Mouse (Mus musculus) myocyte (in vitro differentiated cells): Measurements from ENCODE around the gene Fhit. TPM values are rescaled to one million over a fixed set of nuclear protein-coding genes. Genes with fewer than 3 reads are reported as not detected.

Experiments used
- H3K27me3 ChIP-seq: one replicate; pipeline ENCODE4 v1.6.1; 2011; ENCODE audit not compliant: control insufficient read depth, insufficient read depth, insufficient read length
- H3K36me3 ChIP-seq: one replicate; pipeline ENCODE4 v1.6.1; 2011; ENCODE audit not compliant: control insufficient read depth, insufficient read depth
- H3K4me2 ChIP-seq: one replicate; pipeline ENCODE4 v1.6.1; 2011; ENCODE audit warnings: low read depth, control low read depth
- H3K4me3 ChIP-seq: one replicate; pipeline ENCODE4 v1.5.1; 2011; ENCODE audit warnings: mild to moderate bottlenecking, control low read depth, moderate library complexity
- H3K79me2 ChIP-seq: one replicate; pipeline ENCODE4 v1.6.1; 2011; ENCODE audit not compliant: control insufficient read depth, insufficient read depth
- H3ac ChIP-seq: one replicate; pipeline ENCODE4 v1.6.1; 2011; ENCODE audit not compliant: control insufficient read depth, insufficient read length
- CEBPB ChIP-seq: IDR thresholded peaks from 2 replicates; pipeline ENCODE4 v1.6.1; 2011; ENCODE audit warnings: mild to moderate bottlenecking, moderate library complexity; ENCODE audit not compliant: poor library complexity, insufficient read depth, severe bottlenecking
- E2F4 ChIP-seq: IDR thresholded peaks from one replicate; pipeline ENCODE4 v1.6.1; 2011; ENCODE audit warnings: mild to moderate bottlenecking, control low read depth, moderate library complexity; ENCODE audit not compliant: insufficient read depth
- MAX ChIP-seq: IDR thresholded peaks from one replicate; pipeline ENCODE4 v1.6.1; 2011; ENCODE audit warnings: low read depth, mild to moderate bottlenecking, control low read depth
- MYOD1 ChIP-seq, 3 experiments: IDR thresholded peaks; one replicate each; pipeline ENCODE4 v1.6.1; 2011; ENCODE audit warnings: control low read depth in 2 of 3, low read depth in 2 of 3, mild to moderate bottlenecking in 2 of 3, moderate library complexity in 1 of 3; ENCODE audit not compliant: insufficient read length in 2 of 3, control insufficient read depth in 1 of 3
- MYOG ChIP-seq, 3 experiments: IDR thresholded peaks; one replicate each; pipeline ENCODE4 v1.6.1; 2011; ENCODE audit warnings: control low read depth in 2 of 3, low read depth in 2 of 3, mild to moderate bottlenecking in 2 of 3; ENCODE audit not compliant: insufficient read length in 2 of 3, control insufficient read depth in 1 of 3, insufficient read depth in 1 of 3
- POLR2A ChIP-seq: IDR thresholded peaks from one replicate; pipeline ENCODE4 v1.6.1; 2011; ENCODE audit warnings: low read depth, mild to moderate bottlenecking, control low read depth, moderate library complexity; ENCODE audit not compliant: insufficient read length
- POLR2AphosphoS2 ChIP-seq: IDR thresholded peaks from one replicate; pipeline ENCODE4 v1.6.1; 2011; ENCODE audit warnings: low read depth, control low read depth; ENCODE audit not compliant: insufficient read length
- REST ChIP-seq: IDR thresholded peaks from one replicate; pipeline ENCODE4 v1.6.1; 2011; ENCODE audit warnings: mild to moderate bottlenecking, control low read depth, moderate library complexity; ENCODE audit not compliant: insufficient read depth, insufficient read length
- SRF ChIP-seq: IDR thresholded peaks from one replicate; pipeline ENCODE4 v1.6.1; 2011; ENCODE audit warnings: low read depth; ENCODE audit not compliant: control insufficient read depth, insufficient read length
- TCF12 ChIP-seq: IDR thresholded peaks from one replicate; pipeline ENCODE4 v1.6.1; 2011; ENCODE audit warnings: mild to moderate bottlenecking, control low read depth; ENCODE audit not compliant: poor library complexity, insufficient read depth, severe bottlenecking
- TCF3 ChIP-seq: IDR thresholded peaks from one replicate; pipeline ENCODE4 v1.6.1; 2011; ENCODE audit warnings: low read depth, control low read depth; ENCODE audit not compliant: insufficient read length
- USF1 ChIP-seq: IDR thresholded peaks from one replicate; pipeline ENCODE4 v1.6.1; 2011; ENCODE audit warnings: low read depth, mild to moderate bottlenecking, control low read depth, moderate library complexity
- polyA plus RNA-seq: library from polyadenylated mRNA; unstranded; fragments of >200 nt; fragmentation: generic; extraction: Trizol; gene quantifications from one replicate; pipeline ENCODE4 v1.2.1, GENCODE M21; 2012; ENCODE audit warnings: missing spikeins

The Fhit gene
- polyA plus RNA-seq, 1 experiment = not detected

DNA sequence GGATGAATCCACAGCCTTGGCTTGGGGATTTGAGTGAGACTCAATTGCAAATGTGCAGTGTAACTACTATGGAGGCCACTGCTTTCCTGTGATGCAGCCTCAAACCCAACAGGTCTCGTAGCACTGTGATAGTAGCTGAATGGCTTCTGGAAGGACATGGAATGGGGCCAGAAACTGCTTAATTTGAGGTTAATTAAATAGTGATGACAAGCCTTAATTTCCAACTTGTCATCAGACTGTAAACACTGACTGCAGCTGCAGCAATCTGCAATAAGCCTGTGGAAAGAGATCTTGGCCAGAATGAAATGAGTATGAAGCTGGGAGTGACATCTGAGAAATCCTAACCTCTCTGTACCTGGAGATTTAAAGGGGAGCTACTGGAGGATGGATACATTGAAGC is 325.8 kb downstream of the Fhit start:
- Histone ChIP-seq H3K79me2 (no peaks in the 10 kb centered on the region), H3ac (no peak overlapping the region), H3K36me3 (no peaks in the 10 kb centered on the region), H3K4me2 (no peak overlapping the region), H3K27me3 (no peaks in the 10 kb centered on the region), H3K4me3 (no peak overlapping the region)
- TF ChIP-seq POLR2AphosphoS2 (no peak), SRF (no peak), POLR2A (no peak), CEBPB (no peak), REST (no peak), MYOD1 (IDR thresholded peaks at IDR 0.05; ENCODE audit: control insufficient read depth in 1 of 3, insufficient read length in 2 of 3, low read depth in 2 of 3) (no peak), MYOG (IDR thresholded peaks at IDR 0.05; ENCODE audit: control insufficient read depth in 1 of 3, insufficient read depth in 1 of 3, insufficient read length in 2 of 3, low read depth in 2 of 3) (no peak), E2F4 (no peak), MAX (no peak), TCF3 (no peak), TCF12 (no peak), USF1 (no peak)

DNA sequence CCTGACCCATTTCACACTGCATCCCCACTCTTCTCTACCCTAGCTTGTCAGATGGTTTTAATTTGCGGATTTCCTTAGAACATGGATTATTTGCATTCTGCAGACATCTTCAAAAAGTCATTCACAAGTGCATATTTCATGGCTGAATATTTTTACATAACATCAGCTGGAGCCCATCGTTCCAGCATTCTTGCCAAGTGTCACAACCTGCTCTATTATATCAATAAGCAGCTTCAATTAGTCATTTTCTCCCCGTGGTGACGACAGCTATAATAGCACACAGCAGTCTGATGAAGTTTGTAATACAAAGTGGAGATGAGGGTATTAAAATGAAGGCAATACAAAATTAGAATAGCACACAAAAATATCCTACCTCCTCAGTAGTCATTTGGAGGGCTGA is 337.0 kb downstream of the Fhit start:
- Histone ChIP-seq H3K4me2 (no peak overlapping the region), H3K27me3 (no peaks in the 10 kb centered on the region), H3K36me3 (no peaks in the 10 kb centered on the region), H3K79me2 (no peaks in the 10 kb centered on the region), H3K4me3 (no peak overlapping the region), H3ac (no peak overlapping the region)
- TF ChIP-seq POLR2A (no peak), USF1 (no peak), REST (no peak), MYOD1 (IDR thresholded peaks at IDR 0.05; ENCODE audit: control insufficient read depth in 1 of 3, insufficient read length in 2 of 3, low read depth in 2 of 3) (no peak), POLR2AphosphoS2 (no peak), MAX (no peak), TCF12 (no peak), CEBPB (no peak), SRF (no peak)

DNA sequence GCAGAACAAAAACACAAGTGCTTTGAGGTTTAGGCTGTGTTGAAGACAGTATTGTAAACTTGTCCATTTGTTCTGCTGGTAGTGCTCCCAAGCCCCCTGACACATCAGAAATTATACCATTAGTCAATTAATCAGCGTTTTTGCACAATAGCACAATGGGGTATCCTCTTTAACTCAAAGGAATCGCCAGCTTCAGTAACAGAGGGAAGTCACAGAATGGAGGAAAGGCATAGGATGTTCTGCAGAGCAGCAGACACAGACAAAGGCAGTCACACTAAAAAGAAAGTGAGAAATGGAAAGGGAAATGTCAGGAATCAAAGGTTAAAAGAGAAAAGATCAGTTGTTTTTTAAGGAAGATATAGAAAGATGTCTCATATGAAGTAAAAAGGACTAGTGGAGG is 348.3 kb downstream of the Fhit start:
- no peak overlapping the region for H3K4me2 ChIP-seq
- TF ChIP-seq MAX (no peak), CEBPB (no peak), MYOD1 (IDR thresholded peaks at IDR 0.05; ENCODE audit: control insufficient read depth in 1 of 3, insufficient read length in 2 of 3, low read depth in 2 of 3) (no peak), REST (no peak), TCF12 (no peak), POLR2A (no peak), USF1 (no peak), SRF (no peak), E2F4 (no peak), POLR2AphosphoS2 (no peak)
- H3K36me3 ChIP-seq = no peaks in the 10 kb centered on the region
- H3K27me3 ChIP-seq = no peaks in the 10 kb centered on the region
- no peak overlapping the region for H3K4me3 ChIP-seq
- H3ac ChIP-seq = no peak overlapping the region
- H3K79me2 ChIP-seq = no peaks in the 10 kb centered on the region

DNA sequence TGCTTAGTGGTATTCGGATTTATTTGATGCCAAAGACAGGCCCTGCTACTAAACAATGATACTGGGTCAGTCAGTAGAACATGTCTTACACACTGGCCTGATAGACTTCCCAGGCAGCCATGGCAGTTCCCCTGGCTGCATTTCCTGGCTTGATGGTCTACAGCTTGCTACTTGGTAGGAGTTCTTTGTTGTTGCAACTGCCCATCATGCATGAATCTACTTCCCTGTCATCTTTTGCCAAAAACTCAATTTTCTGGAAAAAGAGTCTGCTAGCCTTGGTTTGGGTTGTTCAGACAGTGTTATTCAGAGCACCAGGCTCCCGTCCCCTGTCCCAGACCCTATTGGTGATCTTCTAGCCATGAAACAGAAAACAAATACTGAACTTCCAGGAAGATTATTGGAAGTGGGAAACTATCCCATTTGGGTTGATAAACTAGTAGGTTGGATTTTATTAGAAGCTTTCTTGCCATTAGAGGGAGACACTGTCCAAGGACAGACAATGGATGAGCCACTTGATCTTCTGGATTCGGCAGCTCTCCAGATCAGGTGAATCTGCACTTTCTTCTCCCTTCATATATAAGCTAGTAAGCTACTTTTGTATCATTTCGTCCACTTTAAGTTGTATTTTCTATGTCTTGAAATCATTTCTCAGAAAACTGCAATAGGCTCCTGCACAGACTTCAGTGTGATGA is 363.2 kb downstream of the Fhit start:
- H3ac ChIP-seq = no peak overlapping the region
- TF ChIP-seq CEBPB = no peak
- H3K79me2 ChIP-seq = no peaks in the 10 kb centered on the region
- no peak overlapping the region for H3K4me3 ChIP-seq
- no peak overlapping the region for H3K4me2 ChIP-seq
- H3K27me3 ChIP-seq = no peaks in the 10 kb centered on the region
- no peaks in the 10 kb centered on the region for H3K36me3 ChIP-seq

DNA sequence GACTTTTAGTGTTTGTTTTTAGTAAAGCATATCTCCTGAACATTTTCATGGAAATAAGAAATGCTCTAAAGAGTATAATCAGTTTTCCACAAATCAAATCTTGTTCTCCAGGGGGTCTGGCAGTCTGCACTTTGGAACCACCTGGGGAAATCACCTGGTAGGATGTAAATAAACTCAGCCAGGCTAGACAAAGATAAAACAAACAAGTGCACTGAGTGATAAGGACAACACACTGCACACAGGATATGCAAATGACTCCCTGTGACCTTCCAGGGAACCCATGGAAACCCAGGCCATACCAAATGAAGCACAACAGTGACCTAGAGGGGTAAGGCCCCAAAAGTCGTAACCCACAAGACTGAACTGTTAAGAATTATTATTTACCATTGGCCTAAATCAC is 364.2 kb downstream of the Fhit start:
- H3K27me3 ChIP-seq = no peaks in the 10 kb centered on the region
- H3ac ChIP-seq = no peak overlapping the region
- no peaks in the 10 kb centered on the region for H3K36me3 ChIP-seq
- TF ChIP-seq CEBPB = no peak
- no peak for TF ChIP-seq MYOG (IDR thresholded peaks at IDR 0.05; ENCODE audit: control insufficient read depth in 1 of 3, insufficient read depth in 1 of 3, insufficient read length in 2 of 3, low read depth in 2 of 3)
- no peak for TF ChIP-seq POLR2A
- TF ChIP-seq USF1 = no peak
- no peak for TF ChIP-seq REST
- no peak for TF ChIP-seq MYOD1 (IDR thresholded peaks at IDR 0.05; ENCODE audit: control insufficient read depth in 1 of 3, insufficient read length in 2 of 3, low read depth in 2 of 3)
- no peak for TF ChIP-seq MAX
- TF ChIP-seq E2F4 = no peak
- no peak for TF ChIP-seq TCF3
- no peak for TF ChIP-seq SRF
- no peak for TF ChIP-seq TCF12
- TF ChIP-seq POLR2AphosphoS2 = no peak
- H3K79me2 ChIP-seq = no peaks in the 10 kb centered on the region
- no peak overlapping the region for H3K4me3 ChIP-seq
- H3K4me2 ChIP-seq = no peak overlapping the region
